Mouse (Mus musculus): Measurements from ENCODE around the gene Trp53bp2.

Trp53bp2 gene

DNA sequence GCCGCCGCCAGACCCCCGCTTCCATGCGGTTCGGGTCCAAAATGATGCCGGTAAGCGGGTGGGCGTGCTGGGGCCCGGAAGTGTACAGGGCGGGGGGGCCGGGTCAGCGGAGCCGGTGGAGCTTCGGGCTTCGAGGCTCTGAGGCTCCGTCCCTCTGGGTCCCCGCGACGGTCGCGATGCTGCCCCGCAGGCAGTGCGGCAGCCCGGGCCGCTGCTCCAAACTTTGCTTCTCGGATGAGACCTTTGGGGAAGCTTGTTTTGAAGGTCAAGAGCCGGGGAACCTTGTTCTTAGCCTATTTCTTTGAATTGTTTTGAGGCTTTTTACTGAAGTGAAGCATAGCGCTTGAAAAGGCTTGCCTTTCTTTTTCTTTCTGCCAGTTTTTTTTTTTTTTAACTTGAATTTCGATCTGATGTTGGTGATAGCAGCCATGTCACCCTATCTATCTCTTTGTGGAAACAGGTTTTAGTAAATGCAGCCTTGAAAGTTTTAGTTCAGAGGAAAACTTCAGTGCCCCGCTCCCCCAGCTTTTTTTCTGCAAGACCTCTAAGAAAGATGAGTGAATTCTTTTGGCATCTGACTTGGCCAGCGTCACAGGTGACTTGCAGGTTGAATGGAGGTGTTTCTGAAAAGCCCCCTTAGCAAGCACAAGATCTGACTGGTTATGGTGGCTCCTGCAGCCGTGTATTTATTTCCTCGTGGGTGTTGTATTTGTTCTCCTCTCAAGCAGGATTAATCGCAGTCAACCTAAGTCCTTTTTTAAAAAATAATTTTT lies 615 bp downstream of the Trp53bp2 start:
- peak; percentile 42 for DNase-seq

DNA sequence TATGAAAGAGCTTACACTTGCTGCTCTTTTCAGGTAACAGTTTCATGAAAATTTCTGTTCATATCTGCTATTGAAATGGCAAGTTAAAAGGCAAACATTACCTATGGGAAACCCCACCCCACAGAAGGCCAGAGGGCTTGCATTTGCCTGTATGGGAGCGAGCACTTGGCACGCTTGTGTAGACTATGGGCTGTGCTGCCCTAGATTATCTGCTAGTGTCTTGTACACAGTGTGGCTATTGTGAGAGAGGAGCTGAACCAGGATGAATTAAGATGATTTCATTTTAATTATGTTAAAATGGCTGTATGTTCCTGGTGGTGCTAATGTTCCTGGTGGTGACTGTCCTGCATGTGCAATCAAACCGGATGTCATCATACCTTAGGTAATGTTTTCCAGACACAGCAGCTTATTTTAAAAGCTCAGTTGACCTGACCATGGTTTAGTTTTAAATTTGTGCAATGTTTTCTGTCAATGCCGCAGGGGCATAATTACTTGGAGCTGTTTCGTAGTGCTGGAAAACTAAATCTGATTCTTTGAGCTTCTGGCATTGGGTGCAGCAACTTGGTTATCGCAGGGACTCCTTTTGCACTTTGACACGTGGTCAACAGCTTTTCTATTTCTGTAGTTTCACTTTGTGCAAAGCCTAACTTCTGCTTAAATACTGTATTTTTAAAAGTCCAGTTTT lies 3.8 kb downstream of the Trp53bp2 start:
- no peak for DNase-seq

DNA sequence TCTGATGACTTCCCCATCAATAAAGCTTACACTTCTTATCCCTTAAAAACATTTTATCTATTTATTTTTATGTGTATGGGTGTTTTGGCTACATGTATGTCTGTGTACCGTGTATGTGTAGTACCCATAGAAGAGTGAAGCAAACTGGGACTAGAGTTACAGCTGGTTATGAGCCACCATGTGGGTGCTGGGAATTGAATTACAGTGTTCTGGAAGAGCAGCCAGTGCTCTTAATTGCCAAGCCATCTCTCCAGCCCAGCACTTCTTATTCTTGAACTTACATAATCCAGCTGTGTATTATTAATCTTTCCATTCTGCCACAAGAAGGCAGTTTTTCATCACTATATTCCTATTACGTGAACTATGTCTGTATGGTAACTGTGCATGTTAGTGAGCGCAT lies 10.5 kb downstream of the Trp53bp2 start:
- no peak for DNase-seq

DNA sequence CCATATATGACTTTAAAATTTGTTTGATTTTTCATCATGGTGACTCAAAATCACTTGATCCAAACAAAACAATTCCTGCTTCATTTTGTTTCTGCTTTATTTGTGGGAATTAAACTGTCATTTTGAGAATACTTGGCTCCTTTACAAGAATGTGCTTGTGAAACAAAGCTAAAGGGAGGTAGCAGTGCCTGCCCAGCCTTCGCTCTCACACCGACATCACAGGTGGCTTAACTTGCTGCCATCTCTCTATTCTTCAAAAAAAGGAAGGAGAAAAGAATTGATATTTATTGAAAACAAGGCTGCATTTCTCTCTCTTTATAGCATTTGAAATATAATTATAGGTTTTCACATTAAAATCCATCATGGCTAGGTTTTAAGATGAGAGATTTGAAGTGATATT lies 15.3 kb downstream of the Trp53bp2 start:
- no peak for DNase-seq

- DNase-seq = no peak
Observed at GRCm38 (mm10) chr1:182425176-182425575, 16.2 kb downstream of the Trp53bp2 start.

GRCm38 (mm10) chr1:182426444-182426843 lies 17.5 kb downstream of the Trp53bp2 start:
- no peak for DNase-seq

- DNase-seq = peak; percentile 57
Observed at GRCm38 (mm10) chr1:182427426-182427825, 18.5 kb downstream of the Trp53bp2 start.

GRCm38 (mm10) chr1:182429826-182430225 lies 20.9 kb downstream of the Trp53bp2 start:
- DNase-seq = no peak

GRCm38 (mm10) chr1:182430676-182431075 lies 21.7 kb downstream of the Trp53bp2 start:
- DNase-seq = no peak

- no peak for DNase-seq
Observed at GRCm38 (mm10) chr1:182432059-182432458, 23.1 kb downstream of the Trp53bp2 start.

DNA sequence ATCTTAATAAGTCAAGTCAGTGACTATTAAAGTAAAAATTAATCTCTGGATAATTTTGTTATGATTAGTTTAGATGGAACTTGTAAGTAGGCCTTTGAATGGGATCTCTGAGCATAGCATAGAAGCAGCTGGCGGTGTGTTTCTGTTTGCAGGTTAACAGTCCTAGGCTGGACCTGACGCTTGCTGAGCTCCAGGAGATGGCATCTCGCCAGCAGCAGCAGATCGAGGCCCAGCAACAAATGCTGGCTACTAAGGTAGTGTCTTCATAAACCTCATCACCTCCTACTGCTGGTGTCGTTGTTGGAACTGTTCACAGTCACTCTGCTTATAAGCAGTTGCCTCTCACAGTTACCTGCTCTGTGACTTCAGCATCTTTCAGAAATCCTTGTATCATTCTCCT lies 27.8 kb downstream of the Trp53bp2 start:
- no peak for DNase-seq

GRCm38 (mm10) chr1:182439546-182440222 lies 30.7 kb downstream of the Trp53bp2 start:
- DNase-seq = peak; percentile 87

DNA sequence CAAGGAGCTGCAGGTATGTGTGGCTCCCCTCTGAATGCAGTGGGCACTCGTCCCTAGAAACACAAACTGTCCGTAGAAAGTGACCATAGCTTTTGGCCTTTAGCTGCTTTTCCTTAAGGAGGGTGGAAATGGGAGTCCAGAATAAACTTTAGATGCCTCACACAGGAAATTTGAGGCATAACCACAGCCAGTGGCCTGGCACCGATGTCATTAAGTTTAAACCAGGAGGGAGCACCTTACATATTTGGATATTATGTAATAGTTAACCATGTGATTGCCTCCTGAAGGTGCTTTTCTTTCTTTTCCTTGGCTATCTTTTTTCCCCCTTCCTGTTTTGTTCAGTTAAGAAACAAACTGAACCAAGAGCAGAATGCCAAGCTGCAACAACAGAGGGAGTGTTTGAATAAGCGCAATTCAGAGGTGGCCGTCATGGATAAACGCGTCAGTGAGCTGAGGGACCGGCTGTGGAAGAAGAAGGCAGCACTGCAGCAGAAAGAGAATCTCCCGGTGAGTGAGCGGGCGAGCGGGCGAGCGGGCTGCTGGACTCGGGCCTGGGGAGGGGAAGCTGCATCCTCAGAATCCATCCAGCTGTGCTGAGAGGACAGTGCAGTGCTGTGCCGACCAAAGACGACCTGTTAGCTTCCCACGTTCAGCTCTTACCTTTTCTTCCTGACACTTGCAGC lies 33.0 kb downstream of the Trp53bp2 start:
- no peak for DNase-seq

- peak; percentile 54 for DNase-seq
Observed at GRCm38 (mm10) chr1:182444116-182444515, 35.1 kb downstream of the Trp53bp2 start.

DNA sequence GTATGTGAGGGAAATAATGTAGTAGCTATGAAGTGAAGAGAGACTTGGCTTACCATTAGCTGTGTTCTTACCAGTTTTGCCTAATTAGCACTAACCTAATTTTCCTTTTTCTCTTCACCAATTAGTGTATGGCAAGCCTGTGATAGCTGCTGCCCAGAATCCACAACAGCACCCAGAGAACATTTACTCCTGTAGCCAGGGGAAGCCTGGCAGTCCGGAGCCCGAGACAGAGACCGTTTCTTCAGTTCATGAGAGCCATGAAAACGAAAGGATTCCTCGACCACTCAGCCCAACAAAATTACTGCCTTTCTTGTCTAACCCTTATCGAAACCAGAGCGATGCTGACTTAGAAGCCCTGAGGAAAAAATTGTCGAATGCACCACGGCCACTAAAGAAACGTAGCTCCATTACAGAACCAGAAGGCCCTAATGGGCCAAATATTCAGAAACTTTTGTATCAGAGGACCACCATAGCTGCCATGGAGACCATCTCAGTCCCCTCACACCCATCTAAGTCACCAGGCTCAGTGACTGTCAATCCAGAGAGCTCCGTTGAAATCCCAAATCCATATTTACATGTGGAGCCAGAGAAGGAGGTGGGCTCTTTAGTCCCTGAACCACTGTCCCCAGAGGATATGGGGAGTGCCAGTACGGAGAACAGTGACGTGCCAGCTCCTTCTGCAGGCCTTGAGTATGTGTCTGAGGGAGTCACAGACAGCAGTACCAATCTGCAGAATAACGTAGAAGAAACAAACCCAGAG lies 39.5 kb downstream of the Trp53bp2 start:
- DNase-seq = no peak

DNA sequence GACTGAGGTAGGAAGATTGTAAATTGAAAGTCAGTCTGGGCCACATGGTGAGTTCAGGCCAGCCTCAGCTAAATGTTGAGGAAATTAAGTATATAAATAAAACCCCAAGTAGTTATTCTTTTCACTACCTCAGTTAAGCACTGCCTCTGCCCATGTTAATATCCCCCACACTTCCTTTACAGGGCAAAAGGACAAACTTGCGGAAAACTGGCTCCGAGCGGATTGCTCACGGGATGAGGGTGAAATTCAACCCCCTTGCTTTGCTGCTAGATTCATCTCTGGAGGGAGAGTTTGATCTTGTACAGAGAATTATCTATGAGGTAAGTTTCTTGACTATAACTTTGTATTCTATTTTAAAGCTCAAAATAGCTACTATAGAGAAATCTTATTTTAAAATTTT lies 43.5 kb downstream of the Trp53bp2 start:
- DNase-seq = no peak

DNA sequence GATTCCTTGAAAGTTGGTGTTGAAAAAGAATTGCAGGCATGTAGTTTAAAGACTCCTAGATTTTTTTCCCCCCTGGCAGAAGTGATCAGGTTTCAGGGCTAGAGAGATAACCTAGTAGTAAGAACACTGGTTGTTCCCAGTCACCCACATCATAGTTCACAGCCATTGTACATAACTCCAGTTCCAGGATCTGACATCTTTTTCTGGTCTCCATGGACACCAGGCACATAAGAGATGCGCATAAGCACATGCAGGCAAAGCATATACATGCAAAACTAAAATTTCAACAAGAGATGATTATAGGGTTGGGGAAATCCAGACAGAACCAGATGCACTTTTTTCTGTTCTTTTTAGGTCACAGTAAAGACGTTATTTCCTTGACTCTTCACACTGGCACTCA lies 46.1 kb downstream of the Trp53bp2 start:
- no peak for DNase-seq

GRCm38 (mm10) chr1:182458556-182458955 lies 49.6 kb downstream of the Trp53bp2 start:
- no peak for DNase-seq

DNA sequence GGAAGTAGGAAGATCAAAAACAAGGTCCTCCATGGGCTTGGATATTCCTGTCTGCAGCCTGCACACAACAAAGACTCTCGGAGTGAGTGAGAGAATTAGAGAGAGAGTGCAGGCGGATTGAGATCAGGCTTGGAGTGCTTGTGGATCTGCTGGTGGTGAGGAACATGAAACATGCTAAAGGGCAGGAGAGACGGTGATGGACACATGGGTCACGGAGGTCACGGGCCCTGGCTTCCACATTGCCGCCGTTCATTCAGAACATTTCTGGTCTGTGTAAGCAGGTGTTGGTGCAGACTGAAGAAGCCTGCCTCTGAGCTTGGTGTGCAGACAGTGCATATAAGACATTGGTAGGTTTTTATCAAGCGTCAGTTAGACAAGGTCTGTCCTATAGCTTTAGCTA lies 50.5 kb downstream of the Trp53bp2 start:
- DNase-seq = no peak

- DNase-seq = peak; percentile 16
Observed at GRCm38 (mm10) chr1:182460291-182461244, 51.6 kb downstream of the Trp53bp2 start.

DNA sequence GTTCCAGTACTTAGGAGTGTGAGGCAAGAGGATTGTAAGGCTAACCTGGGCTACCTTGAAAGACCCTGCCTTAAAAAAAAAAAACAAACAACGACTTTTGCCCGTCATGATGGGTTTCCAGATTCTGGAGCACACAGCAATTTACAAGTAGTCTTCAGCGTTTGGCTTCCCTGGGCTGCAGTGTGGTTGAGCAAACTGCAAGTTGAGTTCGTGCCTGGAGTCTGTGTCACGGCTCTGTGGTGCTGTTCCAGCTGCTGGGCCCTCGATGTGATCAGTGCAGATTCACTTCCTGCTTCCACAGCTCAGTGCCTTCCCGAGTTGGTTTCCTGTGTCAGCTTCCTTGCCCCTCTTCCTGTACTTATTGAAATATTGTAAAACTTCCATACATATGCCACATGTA lies 52.3 kb downstream of the Trp53bp2 start:
- DNase-seq = peak; percentile 36
